ENCODE assay signal across 11 mouse cellular contexts in the genomic region with DNA sequence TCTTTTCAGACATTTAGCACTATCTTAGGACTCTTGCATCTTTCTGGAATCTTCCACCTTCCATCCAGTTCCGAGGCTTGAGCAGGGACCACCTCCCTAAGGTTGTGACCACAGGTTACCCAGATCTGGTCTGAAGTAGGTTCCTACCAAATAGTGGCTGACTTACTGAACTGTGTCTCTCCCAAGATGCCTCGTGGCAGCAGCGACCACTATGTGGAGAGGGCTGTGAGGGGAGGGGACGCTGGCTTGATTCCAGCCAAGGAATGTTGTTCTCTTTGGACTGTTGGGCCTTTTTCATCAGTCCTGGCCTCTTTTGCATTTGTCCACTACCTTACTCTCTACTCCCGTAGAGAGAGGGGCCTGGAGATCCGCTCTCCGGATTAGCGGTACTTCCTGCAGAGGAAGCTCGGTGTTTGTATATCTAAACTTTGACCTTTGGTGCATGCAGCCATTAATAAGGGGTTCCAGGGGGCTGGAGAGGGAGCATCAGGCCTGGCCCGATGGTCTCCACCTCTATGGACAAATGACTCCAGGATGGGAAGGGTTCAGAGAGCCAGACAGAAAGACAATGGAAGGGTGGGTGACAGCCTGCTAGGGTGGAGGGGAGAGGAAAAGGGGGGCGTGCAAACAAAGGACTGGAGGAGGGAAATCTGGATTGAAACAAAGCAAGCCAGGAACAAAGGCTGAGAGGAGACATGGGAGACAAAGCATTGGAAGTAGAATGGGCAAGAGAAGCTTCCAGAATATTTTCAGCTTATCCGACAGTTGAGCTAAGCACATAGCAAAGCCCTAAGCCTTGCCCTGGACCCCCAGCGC. TPM values are rescaled to one million over a fixed set of nuclear protein-coding genes. Genes with fewer than 3 reads are reported as not detected.
DNase-seq lines count a peak whose midpoint lies in the region; ATAC-seq and TF ChIP-seq lines count a peak whose summit lies in the region.
"Had no signal": no experiment of that assay in that cellular context is flagged by ENCODE, and none has a peak within 500 bp of the region (broad histone marks: within the 10 kb centered on the region; RNA-seq: fewer than 3 reads in every experiment).

No protein-coding gene starts in this region.

- TF ChIP-seq CTCF in forebrain, postnatal 0 days (IDR thresholded peaks at IDR 0.05; ENCODE audit: low read depth): no peak

- H3K4me2 ChIP-seq in heart, embryonic 14.5 days (ENCODE audit: low read length): no peak overlapping the region
- H3K4me2 ChIP-seq in forebrain, postnatal 0 days (ENCODE audit: low read depth): no peak overlapping the region
- no peak overlapping the region for H3K4me2 ChIP-seq in midbrain, embryonic 13.5 days (replicated peaks)
- H3K4me2 ChIP-seq: liver, embryonic 12.5 days had no signal

- no peaks in the 10 kb centered on the region for H3K27me3 ChIP-seq in heart, embryonic 14.5 days (ENCODE audit: control insufficient read depth, insufficient read depth, low read length)
- H3K27me3 ChIP-seq in forebrain, postnatal 0 days (ENCODE audit: insufficient read depth, low read length): no peaks in the 10 kb centered on the region
- H3K27me3 ChIP-seq in midbrain, embryonic 13.5 days: peaks cover 12% of the 10 kb centered on the region
- H3K27me3 ChIP-seq: liver, embryonic 12.5 days had no signal

- DNase-seq in heart, postnatal 4 days: no peak
- DNase-seq in embryo, embryonic 10.5 days (ENCODE audit: low spot score): peak; percentile 41
- DNase-seq in forebrain, postnatal 0 days: no peak
- no peak for DNase-seq in urinary bladder, postnatal 14 days (ENCODE audit: low spot score)
- DNase-seq in layer of hippocampus, adult 9-11 months: no peak
- DNase-seq in testis, postnatal 14 days (ENCODE audit: low spot score): no peak

- no peaks in the 10 kb centered on the region for H3K36me3 ChIP-seq in heart, embryonic 14.5 days (ENCODE audit: control insufficient read depth, insufficient read depth, low read length)
- H3K36me3 ChIP-seq in forebrain, postnatal 0 days (ENCODE audit: insufficient read depth): no peaks in the 10 kb centered on the region
- no peaks in the 10 kb centered on the region for H3K36me3 ChIP-seq in midbrain, embryonic 13.5 days
- H3K36me3 ChIP-seq: liver, embryonic 12.5 days had no signal

- no peaks in the 10 kb centered on the region for H3K9me3 ChIP-seq in heart, embryonic 14.5 days (ENCODE audit: control insufficient read depth, low read length)
- no peaks in the 10 kb centered on the region for H3K9me3 ChIP-seq in forebrain, postnatal 0 days (ENCODE audit: low read length)
- no peaks in the 10 kb centered on the region for H3K9me3 ChIP-seq in midbrain, embryonic 13.5 days
- H3K9me3 ChIP-seq: liver, embryonic 12.5 days had no signal

- no peak overlapping the region for H3K4me3 ChIP-seq in heart, embryonic 14.5 days (ENCODE audit: control insufficient read depth in 1 of 2, insufficient read depth in 1 of 2, low read depth in 1 of 2, low read length in 2 of 2)
- no peak overlapping the region for H3K4me3 ChIP-seq in forebrain, postnatal 0 days (ENCODE audit: low read depth, low read length)
- no peak overlapping the region for H3K4me3 ChIP-seq in midbrain, embryonic 13.5 days (replicated peaks)
- H3K4me3 ChIP-seq: liver, embryonic 12.5 days; myocyte had no signal

- no peak overlapping the region for H3K9ac ChIP-seq in heart, embryonic 14.5 days (ENCODE audit: low read length)
- H3K9ac ChIP-seq in forebrain, postnatal 0 days: no peak overlapping the region; the same call in 1 of the 2 replicates
- H3K9ac ChIP-seq in midbrain, embryonic 13.5 days (replicated peaks): no peak overlapping the region
- H3K9ac ChIP-seq: liver, embryonic 12.5 days had no signal

- H3K4me1 ChIP-seq in heart, embryonic 14.5 days (ENCODE audit: control insufficient read depth in 2 of 2, insufficient read depth in 2 of 2, low read length in 2 of 2): peaks cover 26 to 27% of the 10 kb centered on the region in 2 experiments
- H3K4me1 ChIP-seq in forebrain, postnatal 0 days (ENCODE audit: insufficient read depth): peaks cover 15% of the 10 kb centered on the region
- H3K4me1 ChIP-seq in midbrain, embryonic 13.5 days (replicated peaks): peaks cover 44% of the 10 kb centered on the region
- H3K4me1 ChIP-seq: liver, embryonic 12.5 days had no signal

- peak overlapping the region; percentile 3 to 56; a peak in 2 of 4 replicates for H3K27ac ChIP-seq in heart, embryonic 14.5 days (replicated peaks in 1 of 2; ENCODE audit: control insufficient read depth in 1 of 2, insufficient read depth in 1 of 2, low read depth in 2 of 2, low read length in 2 of 2)
- peak overlapping the region; percentile 82 for H3K27ac ChIP-seq in forebrain, postnatal 0 days (ENCODE audit: low read depth, low read length)
- peak overlapping the region; percentile 76 for H3K27ac ChIP-seq in midbrain, embryonic 13.5 days
- H3K27ac ChIP-seq: liver, embryonic 12.5 days had no signal

- ATAC-seq in heart, embryonic 14.5 days (ENCODE audit: insufficient number of reproducible peaks, insufficient read depth, low FRiP score, low read depth): no peak
- ATAC-seq in forebrain, postnatal 0 days: peak; percentile 57; the same call in 1 of the 2 replicates
- peak; percentile 43; the same call in 1 of the 2 replicates for ATAC-seq in midbrain, embryonic 13.5 days
- ATAC-seq: liver, embryonic 12.5 days had no signal

- WGBS in heart, embryonic 14.5 days: 58% methylated on average over 13 of the region's 13 CpGs
- 24% methylated on average over 13 of the region's 13 CpGs for WGBS in forebrain, postnatal 0 days
- WGBS in midbrain, embryonic 13.5 days: 23% methylated on average over 13 of the region's 13 CpGs

RNA-seq across cellular contexts. Expression of a gene that starts 39.1 kb away (rescaled TPM):
- polyA plus RNA-seq in heart, embryonic 14.5 days (2014; fragmentation: Nextera tagmentation; extraction: Ambion mirVana): not detected in 2 replicates
- total RNA-seq in heart, postnatal 4 days (2021): not detected
- total RNA-seq in forebrain, postnatal 0 days (2014; rRNA removed): not detected in 2 replicates
- not detected in 2 replicates for polyA plus RNA-seq in forebrain, postnatal 0 days (2015; fragmentation: Nextera tagmentation; extraction: Ambion mirVana)
- not detected in 2 replicates for polyA plus RNA-seq in midbrain, embryonic 13.5 days (2015; fragmentation: Nextera tagmentation; extraction: Ambion mirVana)
- polyA plus RNA-seq: large intestine, adult 2 months; liver, embryonic 12.5 days; myocyte had no signal

Comparison
In these comparisons a context has a peak if more than half of its experiments do, and no peak if none do; other contexts are left out.
1. H3K27ac ChIP-seq: peak in every context shown above with its lines; median percentile 82 in forebrain, postnatal 0 days; 76 in midbrain, embryonic 13.5 days; 30 in heart, embryonic 14.5 days.